Mouse (Mus musculus) hindbrain, postnatal 0 days (tissue): ENCODE measurements at regions not wholly inside any gene's neighbourhood (a gene's known extent, or its start where the extent isn't known, plus 50 kb on each side); places are given as distances from the start of the nearest gene placed in this dataset.

Experiments
- ATAC-seq: fragments of 200-750 bp; cut with Nextera tagmentation; 2 replicates; pipeline ENCODE4 v1.8.0; 2017; ENCODE audit warnings: mild to moderate bottlenecking, moderate TSS enrichment, moderate library complexity
- DNase-seq: peaks from one replicate; pipeline ENCODE4 v3.0.0-alpha.2; 2015; ENCODE audit warnings: low spot score
- H3K27ac ChIP-seq: fragments of 300-500 bp; sonication (generic); 2 replicates; pipeline ENCODE4 v1.5.1; 2014; ENCODE audit warnings: mild to moderate bottlenecking
- H3K27me3 ChIP-seq: fragments of 300-500 bp; sonication (generic); 2 replicates; pipeline ENCODE4 v1.6.1; 2014; ENCODE audit warnings: low read length, mixed read lengths; ENCODE audit not compliant: insufficient read depth
- H3K36me3 ChIP-seq: fragments of 300-500 bp; sonication (generic); 2 replicates; pipeline ENCODE4 v1.6.1; 2014; ENCODE audit warnings: low read length, mixed read lengths; ENCODE audit not compliant: insufficient read depth
- H3K4me1 ChIP-seq: fragments of 300-500 bp; sonication (generic); 2 replicates; pipeline ENCODE4 v1.6.1; 2014; ENCODE audit warnings: antibody characterized with exemption, low read length, mixed read lengths; ENCODE audit not compliant: insufficient read depth
- H3K4me2 ChIP-seq: fragments of 300-500 bp; sonication (generic); 2 replicates; pipeline ENCODE4 v1.6.1; 2014; ENCODE audit warnings: low read depth, mild to moderate bottlenecking, low read length, moderate library complexity, mixed read lengths
- H3K4me3 ChIP-seq: fragments of 300-500 bp; sonication (generic); 2 replicates; pipeline ENCODE4 v1.5.1; 2014; ENCODE audit warnings: low read length
- H3K9ac ChIP-seq: fragments of 300-500 bp; sonication (generic); replicated peaks from 2 replicates; pipeline ENCODE4 v1.6.1; 2014; ENCODE audit warnings: mild to moderate bottlenecking, low read length, moderate library complexity, mixed read lengths
- H3K9me3 ChIP-seq: fragments of 300-500 bp; sonication (generic); 2 replicates; pipeline ENCODE4 v1.6.1; 2016; ENCODE audit warnings: low read length, mixed read lengths
- CTCF ChIP-seq: IDR thresholded peaks from 2 replicates; pipeline ENCODE4 v1.5.1; 2016; ENCODE audit warnings: antibody characterized with exemption, control low read depth, low read depth
- WGBS: fragments of 180-500 bp; shearing (Covaris S2); extraction: QIAGEN DNeasy Blood & Tissue Kit; methylation state at CpG from one replicate; pipeline ENCODE4 v1.1.7; 2014; 5-methylcytosine and 5-hydroxymethylcytosine counted together

DNA sequence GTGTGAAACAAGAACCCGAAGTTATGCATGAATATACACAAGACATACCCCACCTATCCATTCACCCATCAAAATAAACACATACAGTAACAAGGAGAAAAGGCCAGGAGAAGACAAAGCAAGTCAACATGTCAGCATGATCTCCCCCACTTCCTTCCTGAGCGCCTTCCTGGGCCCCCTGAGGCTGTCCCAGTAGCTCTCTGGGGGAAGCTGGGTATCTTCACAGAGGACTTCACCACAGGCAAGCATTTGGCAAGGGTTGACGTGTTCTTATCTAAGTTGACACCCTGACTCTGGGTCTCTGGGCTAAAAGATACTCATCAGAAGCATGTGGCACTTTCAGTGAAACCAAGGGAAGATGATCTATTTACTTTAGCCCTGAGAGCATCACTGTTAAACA lies 138.1 kb upstream of the Dynlrb2 start:
- Histone ChIP-seq H3K9ac (no peak overlapping the region), H3K36me3 (no peaks in the 10 kb centered on the region), H3K4me3 (no peak overlapping the region), H3K4me1 (no peaks in the 10 kb centered on the region), H3K27ac (no peak overlapping the region), H3K4me2 (no peak overlapping the region), H3K27me3 (no peaks in the 10 kb centered on the region), H3K9me3 (no peaks in the 10 kb centered on the region)
- TF ChIP-seq CTCF, result no peak
- ATAC-seq (no peak), DNase-seq (no peak)
- WGBS, result 80% methylated on average over 3 of the region's 3 CpGs

DNA sequence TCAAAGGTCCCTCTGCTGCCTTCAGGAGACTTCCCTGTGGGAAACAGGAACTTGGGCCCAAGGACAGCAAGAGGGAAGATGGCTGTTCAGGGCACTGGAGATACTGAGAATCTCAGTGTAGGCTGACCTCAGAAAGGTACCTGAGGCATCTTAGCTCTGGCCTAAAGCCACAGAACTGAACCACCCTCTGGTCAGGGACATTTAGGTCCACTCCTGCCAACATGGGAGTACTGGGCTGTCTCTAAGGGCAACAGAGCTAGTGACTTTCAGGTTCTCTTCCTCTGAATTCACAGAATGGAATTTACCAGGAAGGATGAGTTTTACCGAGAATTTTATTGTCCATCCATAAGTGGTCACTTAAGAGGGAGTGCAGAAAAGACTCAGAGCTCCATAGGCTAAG lies 140.0 kb upstream of the Dynlrb2 start:
- no peak for TF ChIP-seq CTCF
- H3K4me2 ChIP-seq, result no peak overlapping the region
- no peaks in the 10 kb centered on the region for H3K4me1 ChIP-seq
- no peak overlapping the region for H3K9ac ChIP-seq
- H3K27me3 ChIP-seq, result no peaks in the 10 kb centered on the region
- DNase-seq (no peak), ATAC-seq (no peak)
- no peaks in the 10 kb centered on the region for H3K9me3 ChIP-seq
- no peak overlapping the region for H3K27ac ChIP-seq
- H3K4me3 ChIP-seq, result no peak overlapping the region
- no peaks in the 10 kb centered on the region for H3K36me3 ChIP-seq
- 83% methylated on average over 1 of the region's 1 CpGs for WGBS

DNA sequence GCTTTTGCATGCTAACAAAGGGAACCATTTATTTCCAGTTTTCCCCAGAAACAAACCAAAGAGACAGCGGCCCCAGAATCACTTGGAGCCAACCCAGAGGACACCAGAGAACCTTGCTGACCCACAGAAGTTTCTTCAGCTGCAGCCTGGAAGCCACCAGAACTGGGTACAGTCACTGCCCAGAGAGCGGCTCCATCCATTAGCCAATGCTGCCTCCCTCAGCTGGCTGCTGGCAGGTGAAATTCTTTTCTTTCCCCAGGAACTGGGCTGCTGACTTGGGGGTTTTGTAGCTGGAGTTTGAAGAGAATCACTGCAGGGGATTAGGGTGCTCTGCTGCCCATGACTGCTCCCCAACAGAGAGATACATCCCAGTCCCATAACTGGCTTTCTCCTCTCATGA lies 140.6 kb upstream of the Dynlrb2 start:
- Histone ChIP-seq H3K9me3 (no peaks in the 10 kb centered on the region), H3K27me3 (no peaks in the 10 kb centered on the region), H3K4me1 (no peaks in the 10 kb centered on the region), H3K9ac (no peak overlapping the region), H3K4me3 (no peak overlapping the region), H3K36me3 (no peaks in the 10 kb centered on the region), H3K4me2 (no peak overlapping the region), H3K27ac (no peak overlapping the region)
- 65% methylated on average over 2 of the region's 2 CpGs for WGBS
- DNase-seq, result peak; percentile 71
- ATAC-seq, result no peak
- peak; percentile 72 for TF ChIP-seq CTCF

DNA sequence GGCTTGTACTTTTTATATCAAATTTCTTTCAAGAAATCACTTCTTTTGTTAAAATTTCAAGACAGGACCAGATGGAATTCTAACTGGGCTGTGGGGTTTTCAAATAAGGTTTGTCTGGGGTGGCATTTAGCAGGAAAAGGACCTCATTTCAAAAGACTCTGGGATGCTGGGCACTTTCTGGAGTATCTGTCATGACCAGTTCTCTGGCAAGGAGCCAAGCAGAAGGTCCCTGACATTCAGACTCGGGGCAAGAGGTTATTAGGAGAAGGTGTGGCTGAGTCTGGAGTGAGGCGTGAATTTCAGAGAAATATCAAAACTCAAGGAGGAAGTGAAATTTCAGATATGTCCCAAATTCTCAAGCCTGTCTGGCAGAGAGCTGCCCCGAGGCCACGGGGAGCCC lies 142.4 kb upstream of the Dynlrb2 start:
- 76% methylated on average over 4 of the region's 4 CpGs for WGBS
- no peaks in the 10 kb centered on the region for H3K9me3 ChIP-seq
- H3K4me2 ChIP-seq, result no peak overlapping the region
- no peak overlapping the region for H3K9ac ChIP-seq
- ATAC-seq (no peak), DNase-seq (no peak)
- no peaks in the 10 kb centered on the region for H3K36me3 ChIP-seq
- no peak overlapping the region for H3K4me3 ChIP-seq
- no peaks in the 10 kb centered on the region for H3K4me1 ChIP-seq
- no peak for TF ChIP-seq CTCF
- no peak overlapping the region for H3K27ac ChIP-seq
- H3K27me3 ChIP-seq, result no peaks in the 10 kb centered on the region

DNA sequence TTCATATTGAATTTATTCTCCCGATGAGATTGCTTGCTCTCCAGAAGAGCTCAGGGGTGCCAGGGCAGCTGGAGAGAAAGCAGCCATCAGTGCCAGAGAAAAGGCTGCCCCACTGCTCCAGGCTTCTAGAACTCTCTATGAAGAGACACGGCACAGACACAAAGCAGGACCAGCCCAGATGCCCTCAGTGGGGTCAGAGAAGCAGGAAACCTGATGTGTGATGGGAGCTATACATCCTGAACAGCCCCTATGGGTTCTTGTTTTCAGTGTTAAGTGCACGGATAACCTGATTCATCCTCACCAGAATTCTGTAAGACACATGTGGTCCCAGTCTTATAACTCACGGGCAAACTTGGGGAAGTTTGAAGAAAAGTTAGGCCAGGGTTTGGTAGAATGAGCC lies 145.0 kb upstream of the Dynlrb2 start:
- 78% methylated on average over 4 of the region's 4 CpGs for WGBS
- no peak overlapping the region for H3K27ac ChIP-seq
- H3K4me1 ChIP-seq, result no peaks in the 10 kb centered on the region
- no peaks in the 10 kb centered on the region for H3K9me3 ChIP-seq
- no peaks in the 10 kb centered on the region for H3K27me3 ChIP-seq
- no peak overlapping the region for H3K9ac ChIP-seq
- H3K36me3 ChIP-seq, result no peaks in the 10 kb centered on the region
- no peak overlapping the region for H3K4me3 ChIP-seq
- TF ChIP-seq CTCF, result no peak
- DNase-seq, result no peak
- no peak for ATAC-seq
- H3K4me2 ChIP-seq, result no peak overlapping the region

DNA sequence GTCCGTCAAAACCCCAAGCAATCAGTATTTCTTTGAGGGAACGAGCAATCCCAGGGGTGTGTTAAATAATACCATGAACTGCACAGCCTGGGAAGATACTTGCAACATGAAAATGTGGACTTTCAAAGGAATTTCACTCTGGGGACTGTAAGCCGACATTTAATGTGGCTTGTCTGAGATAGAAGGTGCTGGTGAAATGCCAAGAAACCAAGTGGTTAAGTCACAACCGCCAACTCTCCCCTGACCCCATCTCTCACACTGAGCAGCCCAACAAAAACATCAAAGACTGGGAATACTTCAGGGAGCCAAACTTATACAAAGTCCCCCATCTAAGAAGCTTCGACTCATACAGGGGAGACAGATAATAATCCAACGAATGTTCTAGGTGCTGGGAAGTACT lies 150.0 kb upstream of the Dynlrb2 start:
- Histone ChIP-seq H3K4me3 (no peak overlapping the region), H3K4me1 (no peaks in the 10 kb centered on the region), H3K4me2 (no peak overlapping the region), H3K9ac (no peak overlapping the region), H3K9me3 (no peaks in the 10 kb centered on the region), H3K36me3 (no peaks in the 10 kb centered on the region), H3K27me3 (no peaks in the 10 kb centered on the region), H3K27ac (no peak overlapping the region)
- no peak for TF ChIP-seq CTCF
- WGBS, result 61% methylated on average over 6 of the region's 6 CpGs
- DNase-seq (no peak), ATAC-seq (no peak)

DNA sequence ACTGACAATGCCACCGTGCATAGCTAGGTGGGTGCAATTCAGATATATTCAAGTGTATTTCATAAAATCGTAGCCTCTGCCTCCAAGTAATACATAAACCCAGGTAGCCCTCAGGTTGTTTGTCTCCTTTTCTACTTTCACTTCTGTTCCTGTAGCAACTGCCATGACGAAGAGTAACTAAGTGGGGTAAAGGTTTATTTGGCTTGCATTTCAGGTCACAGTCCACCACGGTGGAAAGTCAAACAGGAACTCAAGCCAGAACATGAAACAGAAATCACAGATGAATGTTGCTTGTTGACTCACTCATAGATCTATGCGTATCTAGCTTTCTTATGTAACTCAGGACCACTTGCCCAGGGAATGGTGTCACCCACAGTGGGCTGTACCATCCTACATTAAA lies 150.9 kb upstream of the Dynlrb2 start:
- Histone ChIP-seq H3K36me3 (no peaks in the 10 kb centered on the region), H3K4me1 (no peaks in the 10 kb centered on the region), H3K9ac (no peak overlapping the region), H3K27ac (no peak overlapping the region), H3K4me3 (no peak overlapping the region), H3K27me3 (no peaks in the 10 kb centered on the region), H3K4me2 (no peak overlapping the region), H3K9me3 (no peaks in the 10 kb centered on the region)
- DNase-seq (no peak), ATAC-seq (no peak)
- WGBS, result 97% methylated on average over 5 of the region's 5 CpGs
- TF ChIP-seq CTCF, result no peak
